Mouse (Mus musculus) megakaryocyte, embryonic 14.5 days (primary cell): ENCODE data around the gene Arf5. TPM values are rescaled to one million over a fixed set of nuclear protein-coding genes. Genes with fewer than 3 reads are reported as not detected.

Source experiments
- H3K27me3 ChIP-seq: replicated peaks from 2 replicates; pipeline ENCODE3; 2012; ENCODE audit warnings: inconsistent platforms
- H3K36me3 ChIP-seq: replicated peaks from 2 replicates; pipeline ENCODE3; 2012; ENCODE audit warnings: low read length, inconsistent platforms, mixed read lengths
- H3K4me1 ChIP-seq: 2 replicates; pipeline ENCODE4 v1.6.1; 2012; ENCODE audit warnings: inconsistent platforms
- H3K4me3 ChIP-seq: replicated peaks from 2 replicates; pipeline ENCODE3; 2012; ENCODE audit warnings: moderate library complexity, mild to moderate bottlenecking, inconsistent platforms
- H3K9me3 ChIP-seq: 2 replicates; pipeline ENCODE4 v1.6.1; 2012; ENCODE audit warnings: inconsistent platforms
- FLI1 ChIP-seq: IDR thresholded peaks from 2 replicates; pipeline ENCODE4 v1.6.1; 2012; ENCODE audit warnings: low read length, inconsistent platforms, mixed read lengths
- GATA1 ChIP-seq: IDR thresholded peaks from 3 replicates; pipeline ENCODE4 v1.6.1; 2012; ENCODE audit warnings: mixed read lengths, low read length, inconsistent platforms, borderline replicate concordance
- polyA plus RNA-seq: library from polyadenylated mRNA; stranded (reverse); fragments of >175 nt; gene quantifications from 2 replicates; pipeline ENCODE4 v1.2.3, GENCODE M21; 2012; ENCODE audit warnings: low replicate concordance; ENCODE audit not compliant: insufficient read depth

The Arf5 gene
- polyA plus RNA-seq = 1,048 and 3,100 TPM in 2 replicates

- Histone ChIP-seq H3K36me3 (peaks cover 60% of the 10 kb centered on the region), H3K4me1 (peaks cover 75% of the 10 kb centered on the region), H3K27me3 (no peaks in the 10 kb centered on the region), H3K9me3 (no peaks in the 10 kb centered on the region), H3K4me3 (peak within 1 kb of the TSS; percentile 98)
- TF ChIP-seq GATA1 = no peak
- no peak for TF ChIP-seq FLI1
These were observed at the start of gene Arf5 for GRCm38 (mm10) chr6:28423313-28423712. Arf5 (plus strand) TSS chr6:28423560.

- TF ChIP-seq GATA1 = no peak
- TF ChIP-seq FLI1 = no peak
- Histone ChIP-seq H3K27me3 (no peaks in the 10 kb centered on the region), H3K4me1 (no peaks in the 10 kb centered on the region), H3K36me3 (no peaks in the 10 kb centered on the region), H3K9me3 (no peaks in the 10 kb centered on the region), H3K4me3 (no peak overlapping the region)
These were observed 41.4 kb upstream of the Arf5 start for GRCm38 (mm10) chr6:28381983-28382382.

DNA sequence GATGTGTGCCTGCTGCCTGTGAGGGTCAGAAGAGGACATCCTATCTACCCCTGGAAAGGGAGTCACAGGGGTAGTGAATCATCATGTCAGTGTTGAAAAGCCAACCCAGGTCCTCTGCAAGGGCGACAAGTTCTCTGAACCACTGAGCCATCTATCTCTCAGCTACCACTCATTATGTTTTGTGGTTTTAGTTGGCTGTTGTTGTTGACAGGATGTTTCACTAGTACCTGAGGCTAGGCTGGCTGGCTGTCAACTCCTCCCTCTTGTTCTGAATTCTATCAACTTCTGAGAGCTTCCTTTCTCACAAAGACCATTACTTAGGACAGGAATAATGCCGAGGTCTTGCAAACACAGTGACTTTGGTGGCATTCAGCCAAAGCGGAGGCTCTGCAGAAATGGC is 38.2 kb upstream of the Arf5 start:
- TF ChIP-seq FLI1 = no peak
- no peak for TF ChIP-seq GATA1
- no peaks in the 10 kb centered on the region for H3K36me3 ChIP-seq
- no peak overlapping the region for H3K4me3 ChIP-seq
- H3K4me1 ChIP-seq = no peaks in the 10 kb centered on the region
- H3K9me3 ChIP-seq = no peaks in the 10 kb centered on the region
- H3K27me3 ChIP-seq = no peaks in the 10 kb centered on the region

GRCm38 (mm10) chr6:28389038-28389437 is 34.3 kb upstream of the Arf5 start:
- H3K9me3 ChIP-seq = no peaks in the 10 kb centered on the region
- H3K4me3 ChIP-seq = no peak overlapping the region
- TF ChIP-seq FLI1 = no peak
- no peak for TF ChIP-seq GATA1
- no peaks in the 10 kb centered on the region for H3K4me1 ChIP-seq
- peaks cover 2% of the 10 kb centered on the region for H3K27me3 ChIP-seq
- no peaks in the 10 kb centered on the region for H3K36me3 ChIP-seq

GRCm38 (mm10) chr6:28396051-28396852 is 27.1 kb upstream of the Arf5 start:
- Histone ChIP-seq H3K4me3 (no peak overlapping the region), H3K36me3 (no peaks in the 10 kb centered on the region), H3K27me3 (peaks cover 48% of the 10 kb centered on the region), H3K9me3 (peaks cover 16% of the 10 kb centered on the region), H3K4me1 (peaks cover 13% of the 10 kb centered on the region)
- TF ChIP-seq FLI1 (no peak), GATA1 (no peak)

GRCm38 (mm10) chr6:28396853-28397457 is 26.4 kb upstream of the Arf5 start:
- Histone ChIP-seq H3K9me3 (peaks cover 16% of the 10 kb centered on the region), H3K36me3 (no peaks in the 10 kb centered on the region), H3K4me1 (peaks cover 13% of the 10 kb centered on the region), H3K4me3 (peak overlapping the region; percentile 91), H3K27me3 (peaks cover 51% of the 10 kb centered on the region)
- TF ChIP-seq FLI1 (no peak), GATA1 (no peak)

DNA sequence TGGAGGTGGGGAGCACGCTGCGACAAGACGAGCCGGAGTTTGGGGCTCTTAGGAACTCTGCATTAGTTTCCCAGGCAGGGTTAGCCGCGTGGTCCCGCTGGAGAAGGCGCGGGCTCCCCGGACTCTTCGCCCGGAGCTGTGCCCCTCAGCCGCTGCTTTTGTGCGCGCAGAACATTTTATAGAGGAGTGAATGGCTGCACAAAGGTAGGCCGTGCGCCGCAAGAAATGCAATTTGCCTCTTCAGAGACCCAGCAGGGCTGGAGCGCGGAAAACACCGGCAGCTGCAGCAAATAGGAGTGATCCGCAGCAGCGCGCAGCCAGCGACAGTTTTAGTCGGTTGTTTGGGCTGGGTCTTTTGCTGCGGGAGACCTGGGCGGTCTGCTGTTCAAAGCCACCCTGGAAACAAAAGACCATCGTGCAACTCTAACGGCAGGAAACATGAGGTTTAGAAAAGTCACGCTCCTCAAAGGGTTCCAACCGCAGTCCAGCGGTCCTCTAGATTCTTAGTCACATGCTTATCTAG is 25.6 kb upstream of the Arf5 start, which contains the start of gene Zfp800:
TSS of gene Zfp800 (minus strand) at position 325 of the 523 bp plus-strand sequence.
- Histone ChIP-seq H3K4me1 (peaks cover 13% of the 10 kb centered on the region), H3K27me3 (peaks cover 51% of the 10 kb centered on the region), H3K36me3 (no peaks in the 10 kb centered on the region), H3K4me3 (peak within 1 kb of the TSS; percentile 91), H3K9me3 (peaks cover 16% of the 10 kb centered on the region)
- no peak for TF ChIP-seq FLI1
- TF ChIP-seq GATA1 = no peak

DNA sequence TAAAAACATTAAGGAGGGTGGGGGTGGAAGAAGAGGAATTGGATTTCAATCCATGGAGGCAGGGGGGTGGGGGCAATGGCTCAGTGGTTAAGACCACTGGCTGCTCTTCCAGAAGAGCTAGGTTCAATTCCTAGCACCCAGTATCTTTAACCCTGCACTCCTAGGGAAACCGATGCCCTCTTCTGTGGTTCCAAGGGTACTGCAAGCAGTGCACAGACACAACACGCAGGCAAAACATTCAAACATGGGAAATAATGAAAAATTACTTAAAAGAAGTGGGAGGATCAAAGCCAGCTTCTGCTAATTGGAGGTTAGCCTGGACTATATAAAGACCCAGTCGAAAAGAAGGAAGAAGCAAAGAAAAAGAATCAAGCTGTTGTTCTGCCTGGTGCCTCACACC is 24.6 kb upstream of the Arf5 start:
- TF ChIP-seq GATA1 = no peak
- TF ChIP-seq FLI1 = no peak
- no peak overlapping the region for H3K4me3 ChIP-seq
- peaks cover 51% of the 10 kb centered on the region for H3K27me3 ChIP-seq
- H3K9me3 ChIP-seq = peaks cover 18% of the 10 kb centered on the region
- peaks cover 13% of the 10 kb centered on the region for H3K4me1 ChIP-seq
- H3K36me3 ChIP-seq = no peaks in the 10 kb centered on the region

- H3K4me1 ChIP-seq = peaks cover 13% of the 10 kb centered on the region
- H3K4me3 ChIP-seq = no peak overlapping the region
- H3K36me3 ChIP-seq = no peaks in the 10 kb centered on the region
- TF ChIP-seq FLI1 (no peak), GATA1 (no peak)
- H3K9me3 ChIP-seq = peaks cover 28% of the 10 kb centered on the region
- H3K27me3 ChIP-seq = peaks cover 47% of the 10 kb centered on the region
These were observed 23.6 kb upstream of the Arf5 start for GRCm38 (mm10) chr6:28399791-28400190.

DNA sequence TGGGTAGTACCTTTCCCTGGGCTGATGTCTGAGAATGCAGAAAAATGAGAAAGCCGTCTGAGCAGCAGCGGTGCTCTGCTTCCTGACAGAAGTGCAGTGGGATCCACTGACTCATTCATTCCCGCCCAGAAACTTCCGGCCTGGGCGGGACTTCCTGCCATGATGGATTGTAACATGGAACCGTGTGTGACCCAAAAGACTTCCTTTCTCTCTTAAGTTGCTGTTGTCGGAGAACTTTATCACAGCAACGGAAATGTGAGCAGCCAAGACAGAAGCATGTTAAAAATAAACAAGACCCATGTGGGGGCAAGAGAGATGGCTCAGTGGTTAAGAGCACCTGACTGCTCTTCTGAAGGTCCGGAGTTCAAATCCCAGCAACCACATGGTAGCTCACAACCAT is 13.3 kb upstream of the Arf5 start:
- Histone ChIP-seq H3K9me3 (peaks cover 2% of the 10 kb centered on the region), H3K4me3 (peak overlapping the region; percentile 72), H3K36me3 (peaks cover 4% of the 10 kb centered on the region), H3K4me1 (peaks cover 23% of the 10 kb centered on the region), H3K27me3 (no peaks in the 10 kb centered on the region)
- no peak for TF ChIP-seq FLI1
- TF ChIP-seq GATA1 = no peak
